ENCODE assay signal across 8 mouse cellular contexts in the genomic region with DNA sequence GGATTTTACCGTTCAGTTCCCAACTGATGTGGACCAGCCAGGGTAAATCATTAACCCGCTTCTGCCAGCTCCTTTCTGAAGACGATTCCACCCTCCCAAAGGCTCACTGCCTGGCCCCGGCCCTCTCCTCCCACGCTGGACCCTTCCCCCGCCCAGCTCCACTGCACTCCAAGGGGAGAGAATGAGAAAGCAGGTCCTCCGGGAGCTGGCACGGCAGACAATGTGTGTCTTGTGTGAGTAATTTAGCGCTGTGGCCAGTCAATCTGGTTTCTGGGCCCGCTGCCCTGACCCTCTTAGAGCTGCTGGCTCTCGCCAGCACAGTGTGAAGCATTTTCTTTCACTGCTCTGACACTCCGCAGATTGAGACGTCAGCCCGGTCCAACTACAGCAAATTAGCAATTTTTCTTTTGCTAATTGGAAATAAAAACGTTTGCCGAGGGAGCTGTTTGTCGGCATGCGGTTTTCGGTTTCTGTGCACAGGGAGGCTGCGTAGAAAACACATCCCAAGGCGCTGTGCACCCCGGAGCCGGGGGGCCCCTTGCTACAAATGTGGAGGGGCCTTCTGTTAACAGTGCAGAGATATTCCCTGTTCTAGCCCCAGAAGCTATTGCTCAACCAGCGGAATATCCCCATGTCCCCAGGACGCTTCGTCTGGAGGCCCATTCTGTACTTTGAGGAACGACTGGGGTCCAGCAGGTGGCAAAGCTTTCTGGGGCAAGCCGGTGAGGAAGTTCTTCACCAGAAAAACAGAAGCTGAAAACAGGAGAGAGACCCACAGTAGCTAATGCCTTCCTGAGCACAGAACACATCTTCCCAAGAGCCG.
A peak's percentile ranks its signal among the peaks of the same experiment; 100 is the strongest.
DNase-seq lines count a peak whose midpoint lies in the region; ATAC-seq lines count a peak whose summit lies in the region.

No protein-coding gene starts in this region.

- H3K4me3 ChIP-seq in embryonic facial prominence, embryonic 15.5 days (replicated peaks): no peak overlapping the region

- no peak overlapping the region for H3K9ac ChIP-seq in embryonic facial prominence, embryonic 15.5 days

- intact Hi-C loops in left cerebral cortex, postnatal 10 days (cut with DNase I): loop anchor here (10.0 kb wide), 1 partner anchor 135 kb away; the partner anchor contains the start of gene Prdm16

- H3K4me1 ChIP-seq in embryonic facial prominence, embryonic 15.5 days: peaks cover 74% of the 10 kb centered on the region

- H3K36me3 ChIP-seq in embryonic facial prominence, embryonic 15.5 days: no peaks in the 10 kb centered on the region

- ATAC-seq in cerebellum, adult (ENCODE audit: insufficient number of reproducible peaks, low FRiP score, low TSS enrichment): peak; percentile 54
- peak; percentile 47 for ATAC-seq in embryonic facial prominence, embryonic 15.5 days (ENCODE audit: insufficient number of reproducible peaks, low FRiP score, low TSS enrichment, low read depth)

- peak; percentile 77 for DNase-seq in heart, adult 8-10 months (ENCODE audit: low spot score)
- DNase-seq in kidney, adult 18-20 months: peak; percentile 80
- peak; percentile 82 to 84 for DNase-seq in left cerebral cortex, postnatal 10 days (ENCODE audit: extremely low spot score in 1 of 2, low spot score in 2 of 2)
- peak; percentile 88 for DNase-seq in lung, postnatal 36 days
- peak; percentile 77 to 80 for DNase-seq in right cerebral cortex, postnatal 36 days (ENCODE audit: low spot score in 2 of 2)
- no peak for DNase-seq in spleen, postnatal 36 days (ENCODE audit: low spot score in 2 of 2)

- no peak overlapping the region; the same call in 1 of the 2 replicates for H3K4me2 ChIP-seq in embryonic facial prominence, embryonic 15.5 days (replicated peaks)

- H3K27me3 ChIP-seq in embryonic facial prominence, embryonic 15.5 days: peaks cover 57% of the 10 kb centered on the region

- WGBS in embryonic facial prominence, embryonic 15.5 days: 24% methylated on average over 29 of the region's 29 CpGs

- H3K9me3 ChIP-seq in embryonic facial prominence, embryonic 15.5 days (replicated peaks): no peaks in the 10 kb centered on the region

- H3K27ac ChIP-seq in embryonic facial prominence, embryonic 15.5 days (replicated peaks): no peak overlapping the region; the same call in 1 of the 2 replicates

Comparison
In these comparisons a context has a peak if more than half of its experiments do, and no peak if none do; other contexts are left out.
1. DNase-seq: peak in heart, adult 8-10 months (single experiment), kidney, adult 18-20 months (single experiment), left cerebral cortex, postnatal 10 days (2 of 2), lung, postnatal 36 days (single experiment) and right cerebral cortex, postnatal 36 days (2 of 2); none in spleen, postnatal 36 days (0 of 2).